Mouse (Mus musculus) stomach, embryonic 14.5 days (tissue): ENCODE results near the gene Dab1. TPM values are rescaled to one million over a fixed set of nuclear protein-coding genes. Genes with fewer than 3 reads are reported as not detected.

Experiments used
- ATAC-seq: fragments of 200-750 bp; cut with Nextera tagmentation; 2 replicates; pipeline ENCODE4 v1.8.0; 2017; ENCODE audit warnings: low read depth, moderate TSS enrichment; ENCODE audit not compliant: insufficient number of reproducible peaks, insufficient read depth, low FRiP score
- H3K27ac ChIP-seq: fragments of 300-500 bp; sonication (generic); 2 replicates; pipeline ENCODE4 v1.5.1; 2014; ENCODE audit warnings: mild to moderate bottlenecking, low read length, moderate library complexity, mixed read lengths
- H3K27me3 ChIP-seq: fragments of 300-500 bp; sonication (generic); 2 replicates; pipeline ENCODE4 v1.6.1; 2014; ENCODE audit warnings: low read length, control low read depth, mixed read lengths; ENCODE audit not compliant: control insufficient read depth, insufficient read depth
- H3K36me3 ChIP-seq: fragments of 300-500 bp; sonication (generic); 2 replicates; pipeline ENCODE4 v1.6.1; 2014; ENCODE audit warnings: mild to moderate bottlenecking, control low read depth, low read length, moderate library complexity, mixed read lengths; ENCODE audit not compliant: control insufficient read depth, insufficient read depth
- H3K4me1 ChIP-seq: fragments of 300-500 bp; sonication (generic); 2 replicates; pipeline ENCODE4 v1.6.1; 2014; ENCODE audit warnings: low read length, control low read depth, mixed read lengths; ENCODE audit not compliant: control insufficient read depth, insufficient read depth
- H3K4me2 ChIP-seq: fragments of 300-500 bp; sonication (generic); replicated peaks from 2 replicates; pipeline ENCODE4 v1.6.1; 2014; ENCODE audit warnings: low read depth, low read length, control low read depth
- H3K4me3 ChIP-seq: fragments of 300-500 bp; sonication (generic); 2 replicates; pipeline ENCODE4 v1.5.1; 2014; ENCODE audit warnings: low read depth, low read length, control low read depth
- H3K9ac ChIP-seq: fragments of 300-500 bp; sonication (generic); replicated peaks from 2 replicates; pipeline ENCODE4 v1.6.1; 2014; ENCODE audit warnings: low read depth, mild to moderate bottlenecking, control low read depth, low read length, moderate library complexity, mixed read lengths
- H3K9me3 ChIP-seq: fragments of 300-500 bp; sonication (generic); 2 replicates; pipeline ENCODE4 v1.6.1; 2016; ENCODE audit warnings: low read depth, low read length, control low read depth; ENCODE audit not compliant: control insufficient read depth
- WGBS: fragments of 180-500 bp; shearing (Covaris S2); extraction: QIAGEN DNeasy Blood & Tissue Kit; methylation state at CpG from one replicate; pipeline ENCODE4 v1.1.7; 2014; 5-methylcytosine and 5-hydroxymethylcytosine counted together
- polyA plus RNA-seq: library from polyadenylated mRNA; unstranded; fragments of >200 nt; fragmentation: Nextera tagmentation; extraction: Ambion mirVana; gene quantifications from 2 replicates; pipeline ENCODE4 v1.2.1, GENCODE M21; 2014

The Dab1 gene
- polyA plus RNA-seq, 1 experiment from 2014 or later = 8.5 TPM

DNA sequence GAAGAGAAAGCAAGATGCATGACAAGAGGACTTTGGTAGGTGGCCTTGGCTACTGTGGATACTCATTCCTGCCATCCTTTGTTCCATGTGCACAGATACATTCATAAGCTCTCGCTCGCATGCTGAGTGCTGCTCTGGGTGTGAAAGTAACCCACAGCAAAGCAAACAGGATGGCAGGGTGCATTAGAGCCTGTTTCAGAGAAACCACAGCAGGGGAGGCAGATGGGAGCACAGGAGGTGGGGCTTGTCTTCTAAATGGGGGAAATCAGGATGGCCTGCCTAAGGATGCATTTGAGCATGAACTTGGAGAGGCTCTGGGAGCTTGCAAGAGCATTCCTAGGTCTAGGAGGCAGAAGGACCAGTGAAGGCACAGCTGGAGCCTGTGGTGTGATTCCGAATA lies 820.5 kb downstream of the Dab1 start:
- 88% methylated on average over 3 of the region's 3 CpGs for WGBS
- H3K27me3 ChIP-seq = no peaks in the 10 kb centered on the region
- H3K9me3 ChIP-seq = no peaks in the 10 kb centered on the region
- no peak overlapping the region for H3K4me3 ChIP-seq
- H3K4me2 ChIP-seq = no peak overlapping the region
- no peaks in the 10 kb centered on the region for H3K36me3 ChIP-seq
- H3K9ac ChIP-seq = no peak overlapping the region
- no peak for ATAC-seq
- no peak overlapping the region for H3K27ac ChIP-seq
- no peaks in the 10 kb centered on the region for H3K4me1 ChIP-seq

DNA sequence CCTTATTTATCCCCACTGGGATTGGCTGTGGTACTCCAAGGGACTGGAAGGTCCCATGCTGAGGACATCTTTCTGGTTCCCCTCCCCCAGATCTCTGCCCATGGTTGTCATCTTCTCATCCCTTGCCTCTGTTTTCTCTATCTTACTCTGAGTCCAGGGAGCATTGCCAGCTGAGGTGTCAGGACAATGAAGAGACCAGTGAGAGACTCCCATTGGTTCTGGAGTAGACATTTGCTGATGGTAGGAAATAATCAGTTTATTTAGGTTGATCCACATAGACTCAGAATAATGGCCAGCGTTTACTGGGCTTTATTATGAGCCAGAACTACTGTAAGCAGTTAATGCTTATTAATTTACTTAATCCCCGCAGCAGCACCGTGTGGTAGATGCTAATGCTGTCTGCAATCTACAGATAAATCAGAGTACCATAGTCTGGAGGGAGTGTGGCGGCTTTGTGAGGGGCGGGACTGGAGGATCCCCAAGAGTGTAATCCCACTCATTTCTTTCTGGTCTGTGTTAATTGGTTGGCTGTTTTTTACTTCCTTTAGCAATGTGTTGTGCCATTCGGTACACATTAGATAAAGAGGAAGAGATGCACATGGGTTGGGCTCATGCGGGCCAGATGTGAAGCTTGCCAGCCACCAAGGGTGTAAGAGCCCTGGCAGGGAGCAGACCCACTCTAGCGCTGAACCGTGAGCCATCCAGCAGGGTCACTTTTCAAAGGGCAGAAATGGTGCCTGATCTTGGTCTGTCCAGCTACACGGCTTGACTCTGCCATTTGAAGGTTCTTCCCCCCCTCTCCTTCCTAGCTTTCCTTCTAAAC lies 824.0 kb downstream of the Dab1 start:
- WGBS = 71% methylated on average over 10 of the region's 10 CpGs
- Histone ChIP-seq H3K4me2 (no peak overlapping the region), H3K27ac (no peak overlapping the region), H3K4me3 (no peak overlapping the region), H3K4me1 (no peaks in the 10 kb centered on the region), H3K27me3 (no peaks in the 10 kb centered on the region), H3K9me3 (no peaks in the 10 kb centered on the region), H3K36me3 (no peaks in the 10 kb centered on the region), H3K9ac (no peak overlapping the region)
- ATAC-seq = no peak

DNA sequence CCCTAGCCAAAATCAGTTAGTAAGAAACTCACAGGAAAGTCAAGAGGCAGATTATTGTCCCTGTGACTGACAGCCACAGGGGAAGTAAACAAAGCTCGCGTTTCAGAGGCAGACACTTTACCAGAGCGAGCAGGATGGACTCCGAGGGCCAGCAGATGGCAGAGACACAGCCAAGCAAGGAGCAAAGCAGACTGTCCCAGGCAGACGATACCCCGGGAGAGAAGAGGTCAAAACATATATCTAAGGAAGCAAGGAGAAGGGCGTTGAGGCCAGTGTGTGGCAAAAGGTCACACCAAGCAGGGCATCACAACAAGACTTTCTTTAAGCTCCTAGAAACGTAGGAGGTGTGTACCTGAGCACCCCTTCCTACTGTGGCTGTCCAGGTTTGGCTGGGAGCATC lies 824.6 kb downstream of the Dab1 start:
- Histone ChIP-seq H3K36me3 (no peaks in the 10 kb centered on the region), H3K4me1 (no peaks in the 10 kb centered on the region), H3K4me2 (no peak overlapping the region), H3K9ac (no peak overlapping the region), H3K27me3 (no peaks in the 10 kb centered on the region), H3K4me3 (no peak overlapping the region), H3K9me3 (no peaks in the 10 kb centered on the region), H3K27ac (no peak overlapping the region)
- no peak for ATAC-seq
- WGBS = 26% methylated on average over 8 of the region's 8 CpGs

DNA sequence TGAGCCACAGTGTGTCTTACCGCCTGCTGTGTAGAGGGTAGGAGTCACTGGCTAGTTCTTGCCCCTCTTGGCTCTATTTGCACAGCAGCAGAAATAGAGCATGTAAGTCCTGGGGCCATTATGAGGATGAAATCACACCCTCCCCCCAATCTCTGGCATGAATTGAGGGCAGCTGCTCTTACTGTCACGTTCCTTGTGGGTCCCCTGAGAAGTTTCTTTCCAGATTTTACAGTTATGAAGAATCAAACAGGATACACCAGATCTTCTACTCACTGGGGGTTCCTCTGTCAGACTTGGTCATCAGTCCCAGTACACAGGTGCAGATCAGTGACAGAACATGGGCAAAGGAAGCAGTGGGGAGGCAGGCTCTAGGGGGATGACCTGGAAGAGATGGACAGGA lies 825.8 kb downstream of the Dab1 start:
- Histone ChIP-seq H3K4me2 (no peak overlapping the region), H3K27me3 (no peaks in the 10 kb centered on the region), H3K36me3 (no peaks in the 10 kb centered on the region), H3K9me3 (no peaks in the 10 kb centered on the region), H3K9ac (no peak overlapping the region), H3K27ac (no peak overlapping the region), H3K4me1 (no peaks in the 10 kb centered on the region), H3K4me3 (no peak overlapping the region)
- 82% methylated on average over 2 of the region's 2 CpGs for WGBS
- no peak for ATAC-seq

DNA sequence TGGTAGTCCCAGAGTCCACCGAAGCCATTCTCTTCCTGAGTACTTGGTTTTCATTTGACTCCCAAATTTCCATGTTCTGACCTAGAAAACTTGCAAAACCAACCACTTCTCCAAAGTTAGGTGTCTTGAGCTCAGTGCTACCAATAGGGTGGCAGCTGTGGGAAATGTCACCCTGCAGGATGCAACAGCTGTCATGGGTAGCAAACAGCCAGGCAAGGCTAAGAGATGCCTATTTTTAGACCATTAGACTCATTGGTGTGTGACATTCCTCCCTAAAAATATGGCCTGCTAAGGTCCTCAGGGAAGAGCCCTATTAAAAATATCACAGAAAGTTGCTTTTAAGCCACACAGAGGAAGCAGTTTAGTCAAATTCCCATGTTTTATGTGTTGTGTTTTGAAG lies 829.0 kb downstream of the Dab1 start:
- Histone ChIP-seq H3K9ac (no peak overlapping the region), H3K27ac (no peak overlapping the region), H3K9me3 (no peaks in the 10 kb centered on the region), H3K4me2 (no peak overlapping the region), H3K27me3 (no peaks in the 10 kb centered on the region), H3K4me1 (no peaks in the 10 kb centered on the region), H3K36me3 (no peaks in the 10 kb centered on the region), H3K4me3 (no peak overlapping the region)
- no peak for ATAC-seq
- WGBS = 100% methylated on average over 1 of the region's 1 CpGs

DNA sequence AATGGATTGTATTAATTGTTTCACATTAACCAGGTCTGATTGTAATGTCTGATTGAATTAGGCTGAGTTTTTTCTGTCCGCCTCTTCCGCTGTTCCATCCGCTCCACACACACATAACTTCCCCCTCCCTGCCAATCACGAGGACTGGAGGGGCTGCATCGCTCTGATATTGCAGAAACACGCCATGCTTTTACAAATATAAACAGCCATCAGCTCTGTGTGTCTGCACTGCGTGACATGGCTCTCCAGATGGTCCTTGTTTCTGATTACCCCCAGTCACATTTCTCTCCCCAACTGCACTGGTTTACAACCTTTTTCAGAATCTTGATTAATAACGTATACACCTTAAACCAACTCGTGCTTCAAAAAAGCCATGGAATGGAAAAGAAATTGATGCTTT lies 831.5 kb downstream of the Dab1 start:
- WGBS = 57% methylated on average over 9 of the region's 9 CpGs
- Histone ChIP-seq H3K4me3 (no peak overlapping the region), H3K9me3 (no peaks in the 10 kb centered on the region), H3K4me2 (no peak overlapping the region), H3K9ac (no peak overlapping the region), H3K4me1 (no peaks in the 10 kb centered on the region), H3K36me3 (no peaks in the 10 kb centered on the region), H3K27me3 (no peaks in the 10 kb centered on the region), H3K27ac (no peak overlapping the region)
- no peak for ATAC-seq

DNA sequence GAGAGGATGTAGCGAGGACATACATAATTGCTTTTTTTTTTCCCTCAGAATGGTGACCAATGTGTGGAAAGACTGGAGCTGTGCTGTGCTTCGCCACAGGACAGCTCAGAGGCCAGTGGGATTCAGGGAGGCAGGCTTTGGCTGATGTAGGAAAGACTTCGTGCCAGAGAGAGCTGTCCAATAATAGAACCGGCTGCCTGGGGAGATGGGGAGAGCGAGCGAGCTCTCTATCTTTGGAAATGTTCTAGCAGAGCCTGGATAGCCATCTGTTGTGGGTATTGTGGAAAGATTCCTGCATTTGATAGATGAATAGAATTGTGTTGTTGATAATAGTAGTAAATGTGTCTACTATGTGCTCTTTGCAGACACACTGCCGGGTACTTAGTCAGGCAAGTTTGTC lies 833.4 kb downstream of the Dab1 start:
- Histone ChIP-seq H3K9me3 (no peaks in the 10 kb centered on the region), H3K27me3 (no peaks in the 10 kb centered on the region), H3K36me3 (no peaks in the 10 kb centered on the region), H3K4me3 (no peak overlapping the region), H3K4me2 (no peak overlapping the region), H3K9ac (no peak overlapping the region), H3K27ac (no peak overlapping the region), H3K4me1 (no peaks in the 10 kb centered on the region)
- ATAC-seq = no peak
- 64% methylated on average over 7 of the region's 7 CpGs for WGBS

DNA sequence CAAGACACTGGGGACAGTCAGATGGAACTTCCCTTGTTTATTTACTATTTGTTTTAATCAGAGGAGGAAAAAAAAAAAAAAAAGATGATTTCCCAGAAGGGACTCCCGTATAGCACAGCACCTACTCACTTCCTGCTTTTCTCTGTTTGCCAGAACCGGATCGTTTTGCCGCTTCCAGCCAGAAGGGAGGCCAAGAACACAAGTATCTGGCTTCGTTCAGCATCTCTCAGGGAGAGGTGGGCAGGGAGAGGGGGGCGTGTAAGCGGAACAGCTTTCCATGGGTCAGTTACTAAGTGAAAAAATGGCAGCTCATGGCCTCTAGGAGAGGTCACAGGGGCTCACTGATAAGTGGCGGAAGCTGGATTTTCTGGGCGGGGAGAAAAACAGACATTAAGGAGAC lies 836.0 kb downstream of the Dab1 start:
- no peaks in the 10 kb centered on the region for H3K36me3 ChIP-seq
- H3K4me3 ChIP-seq = no peak overlapping the region
- H3K9ac ChIP-seq = no peak overlapping the region
- ATAC-seq = no peak
- H3K27ac ChIP-seq = no peak overlapping the region
- H3K9me3 ChIP-seq = no peaks in the 10 kb centered on the region
- H3K4me1 ChIP-seq = no peaks in the 10 kb centered on the region
- H3K27me3 ChIP-seq = no peaks in the 10 kb centered on the region
- WGBS = 50% methylated on average over 9 of the region's 9 CpGs
- no peak overlapping the region for H3K4me2 ChIP-seq

DNA sequence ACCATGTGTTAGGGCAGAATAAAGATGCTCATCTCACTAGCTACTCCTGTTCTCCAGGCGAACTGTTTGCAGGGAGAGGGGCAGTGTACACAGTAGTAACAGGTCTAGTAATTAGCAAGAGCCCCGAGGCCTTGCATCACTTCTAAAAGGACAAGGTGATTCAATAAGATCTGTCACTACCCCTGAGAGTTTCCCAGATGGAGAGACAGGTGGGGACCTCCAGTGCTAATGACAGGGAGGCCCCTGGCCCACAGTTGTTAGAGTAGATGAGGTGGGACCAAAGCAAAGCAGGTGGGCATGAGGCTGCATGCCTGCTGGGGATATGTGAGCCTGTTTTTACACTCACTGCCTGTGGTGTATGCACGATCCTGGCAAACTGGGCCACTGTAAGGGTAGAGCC lies 836.6 kb downstream of the Dab1 start:
- 74% methylated on average over 3 of the region's 3 CpGs for WGBS

More for the DNA sequence above, 836.6 kb downstream of the Dab1 start:
- Histone ChIP-seq H3K27ac (no peak overlapping the region), H3K27me3 (no peaks in the 10 kb centered on the region), H3K9ac (no peak overlapping the region), H3K36me3 (no peaks in the 10 kb centered on the region), H3K9me3 (no peaks in the 10 kb centered on the region), H3K4me3 (no peak overlapping the region), H3K4me1 (no peaks in the 10 kb centered on the region), H3K4me2 (no peak overlapping the region)
- ATAC-seq = no peak
